Mouse (Mus musculus) layer of hippocampus, postnatal 14 days (tissue): Measurements from ENCODE around the gene Prrc2b. TPM values are rescaled to one million over a fixed set of nuclear protein-coding genes. Genes with fewer than 3 reads are reported as not detected.

Experiments used
- DNase-seq, 2 experiments: peaks; one replicate each; pipeline ENCODE4 v3.0.0; 2021 to 2022; ENCODE audit warnings: low spot score in 2 of 2, mixed read lengths in 1 of 2
- long read RNA-seq, 2 experiments: library from polyadenylated mRNA; stranded (forward); transcript quantifications; one replicate each; pipeline ENCODE4 v2.0.0; 2021
- total RNA-seq, 2 experiments: library from RNA; stranded (reverse); gene quantifications; 2 replicates each; pipeline ENCODE4 v1.2.3; 2021

Prrc2b gene
- 100 to 1,000 TPM; 253 to 268 TPM for total RNA-seq
- long read RNA-seq, experiment 1, partial matches to known transcripts, result 2 of 20 reads
- long read RNA-seq, experiment 1, other reads (novel, unspliced or antisense), result 18 of 20 reads
- long read RNA-seq, experiment 2, partial matches to known transcripts, result 1 of 22 reads
- long read RNA-seq, experiment 2, other reads (novel, unspliced or antisense), result 21 of 22 reads

DNA sequence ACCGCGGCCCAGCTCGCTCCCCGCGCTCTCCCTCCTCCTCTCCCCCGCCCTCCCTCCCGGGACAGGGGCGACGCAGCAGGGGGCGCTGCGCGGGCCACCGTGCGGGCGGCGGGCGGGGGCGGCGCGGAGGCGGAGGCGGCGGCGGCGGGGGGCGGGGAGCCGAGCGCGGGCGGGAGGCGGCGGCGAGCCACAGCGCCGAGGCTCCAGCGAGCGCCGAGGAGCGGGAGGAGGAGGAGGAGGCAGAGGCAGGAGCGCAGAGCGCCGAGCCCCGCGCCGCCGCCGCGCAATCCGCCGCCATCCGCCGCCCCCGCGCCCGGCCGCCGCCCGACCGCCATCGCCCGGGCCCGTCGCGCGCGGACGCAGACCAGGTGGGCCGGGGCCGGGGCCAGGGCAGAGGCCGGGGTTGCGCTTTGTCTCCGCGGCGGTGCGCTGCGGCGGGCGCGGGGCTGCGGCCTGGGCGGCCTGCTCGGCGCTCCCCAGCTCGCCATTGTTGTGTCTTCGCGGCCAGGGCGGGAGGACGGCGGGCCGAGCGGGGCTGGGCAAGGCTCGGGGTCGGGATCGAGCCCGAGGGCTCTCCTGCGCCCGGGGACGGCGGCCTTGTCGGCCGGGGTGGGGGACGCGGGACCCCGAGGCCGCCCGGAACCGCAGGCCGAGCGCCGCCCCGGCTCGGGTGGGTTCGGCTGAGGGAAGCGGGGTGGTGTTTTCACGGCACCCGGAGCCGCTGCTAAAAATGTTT, at the start of gene Prrc2b:
Gene Prrc2b, plus strand, starts transcription at position 159 of the 736 bp plus-strand sequence.
- peak; percentile 49 to 56 for DNase-seq

DNA sequence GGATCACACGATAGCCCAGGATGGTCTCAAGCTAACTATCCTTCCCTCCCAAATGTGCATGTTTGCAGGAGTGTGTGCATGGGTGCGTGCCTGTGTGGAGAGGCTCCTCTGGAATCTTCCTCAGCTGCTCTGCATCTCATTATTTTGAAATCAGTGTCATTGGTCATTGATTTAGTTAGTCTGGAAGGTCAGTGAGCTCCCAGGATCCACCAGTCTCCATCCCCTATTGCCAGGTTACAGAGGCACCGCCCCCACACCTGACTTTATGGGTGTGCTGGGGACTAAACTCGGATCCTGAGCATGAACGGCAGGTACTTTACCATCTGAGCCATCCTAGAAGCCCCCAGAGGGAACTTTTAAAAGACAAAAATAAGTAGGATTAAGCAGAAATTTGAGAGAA, 47.9 kb upstream of the Prrc2b start:
- no peak for DNase-seq

DNA sequence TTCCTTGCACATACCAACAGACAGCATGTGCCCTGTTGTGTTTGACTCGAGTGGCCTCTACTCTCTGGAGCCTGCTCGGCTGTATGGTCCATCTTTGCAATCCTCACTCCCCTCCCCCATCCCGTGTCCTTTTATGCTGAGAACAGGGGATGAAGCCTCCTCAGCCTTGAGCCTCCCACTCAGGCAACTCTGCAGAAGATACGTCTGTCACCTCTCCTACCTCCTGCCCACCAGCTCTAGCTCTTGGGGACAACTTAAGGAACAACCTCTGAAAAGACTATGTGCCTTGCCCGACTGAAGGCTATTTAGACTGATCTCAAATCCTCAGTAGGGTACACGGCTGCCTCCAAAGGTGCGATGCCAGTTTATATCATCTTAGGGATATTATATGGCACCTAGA, 47.3 kb upstream of the Prrc2b start:
- DNase-seq, result no peak

DNA sequence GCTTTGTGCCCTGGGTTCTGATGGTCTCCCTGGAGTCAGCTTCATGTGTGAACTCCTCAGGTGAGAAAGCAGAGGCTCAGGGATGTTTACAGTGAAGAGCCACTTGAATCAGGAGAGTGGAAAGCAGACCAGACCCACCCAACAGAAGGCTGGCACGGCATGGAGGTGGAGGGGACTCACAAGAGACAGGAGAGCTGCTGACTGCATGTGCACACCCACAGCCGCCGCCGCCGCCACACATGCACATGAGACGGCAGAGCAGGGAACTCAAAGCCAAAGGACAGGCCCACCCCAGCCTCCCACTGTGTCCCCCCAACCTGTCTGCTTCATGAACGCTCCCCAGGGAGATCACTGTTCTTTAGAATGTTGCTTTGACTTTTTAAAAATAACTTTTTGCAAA, 46.8 kb upstream of the Prrc2b start:
- no peak for DNase-seq

DNA sequence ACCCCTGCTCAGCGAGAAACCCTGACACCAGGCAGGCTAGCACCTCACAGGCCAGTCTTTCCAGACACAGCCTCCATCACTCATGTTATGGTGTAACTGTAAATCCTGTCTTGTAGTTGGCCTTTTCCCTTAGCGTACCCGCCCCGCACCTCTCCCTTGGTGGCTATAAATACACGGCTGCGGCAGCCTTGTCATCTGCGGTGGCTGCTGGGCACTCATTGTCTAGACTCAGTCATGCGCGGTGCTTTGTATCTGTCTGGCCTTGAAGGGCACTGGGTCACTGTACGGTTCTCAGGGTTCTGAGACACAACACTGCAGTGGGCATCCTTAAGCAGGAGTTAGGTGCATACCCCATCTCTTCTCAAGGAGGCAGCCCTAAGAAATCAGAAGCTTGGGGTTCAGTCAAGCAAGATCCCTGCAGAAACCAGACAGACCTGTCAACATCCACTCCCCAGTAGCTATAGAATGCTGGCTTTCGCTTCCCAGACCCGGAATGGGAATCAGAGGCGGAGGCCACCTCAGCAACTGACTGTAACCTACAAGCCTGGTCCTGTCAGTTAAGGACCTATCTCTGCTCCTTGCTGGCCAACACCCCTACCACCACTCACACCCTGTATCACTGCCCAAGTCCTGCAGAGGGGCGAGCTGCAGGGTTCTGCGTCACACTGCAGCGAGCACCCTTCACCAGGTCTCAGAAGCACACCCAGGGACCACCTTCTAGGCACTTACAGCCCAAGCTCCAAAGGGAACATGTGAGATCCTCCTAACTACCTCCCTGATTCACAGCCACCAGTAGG, 45.6 kb upstream of the Prrc2b start:
- no peak for DNase-seq

DNA sequence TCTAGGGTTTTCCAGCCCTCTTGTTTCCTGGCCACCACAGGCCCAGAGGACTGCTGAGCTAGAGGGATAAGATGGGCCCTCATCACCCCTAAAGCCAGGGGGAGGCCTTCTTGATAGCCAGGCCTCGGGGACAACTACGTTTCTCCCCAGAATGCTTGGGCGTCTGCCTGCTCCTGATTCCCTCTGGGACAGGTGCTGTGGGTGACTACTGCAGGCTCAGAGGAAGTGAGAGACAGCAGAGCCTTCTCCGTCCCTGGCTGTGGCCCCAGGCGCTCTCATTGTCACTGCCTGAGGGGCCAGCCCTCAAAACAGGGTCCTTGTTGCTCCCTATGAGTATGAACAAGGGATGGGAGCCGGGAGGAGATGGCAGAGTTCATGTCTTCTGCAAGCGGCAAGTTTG, 45.0 kb upstream of the Prrc2b start:
- no peak for DNase-seq

DNA sequence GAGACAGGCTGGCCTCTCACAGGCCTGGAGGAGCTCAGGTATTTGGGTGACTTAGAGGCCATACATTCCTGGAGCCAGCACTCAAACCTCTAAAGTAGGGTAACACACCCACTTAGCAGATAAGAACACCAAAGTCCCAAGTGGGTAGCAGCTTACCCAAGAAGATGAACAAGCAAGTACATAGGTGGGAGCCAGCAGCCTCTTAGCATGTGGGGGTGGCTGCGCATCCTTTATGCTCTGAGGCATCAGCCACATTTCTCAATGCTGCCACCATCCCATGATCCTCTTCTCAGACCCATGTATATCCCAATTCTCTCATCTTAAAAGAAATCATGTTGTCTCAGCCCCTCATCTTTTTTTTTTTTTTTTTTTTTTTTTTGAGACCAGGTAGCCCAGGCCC, 39.6 kb upstream of the Prrc2b start:
- no peak for DNase-seq

DNA sequence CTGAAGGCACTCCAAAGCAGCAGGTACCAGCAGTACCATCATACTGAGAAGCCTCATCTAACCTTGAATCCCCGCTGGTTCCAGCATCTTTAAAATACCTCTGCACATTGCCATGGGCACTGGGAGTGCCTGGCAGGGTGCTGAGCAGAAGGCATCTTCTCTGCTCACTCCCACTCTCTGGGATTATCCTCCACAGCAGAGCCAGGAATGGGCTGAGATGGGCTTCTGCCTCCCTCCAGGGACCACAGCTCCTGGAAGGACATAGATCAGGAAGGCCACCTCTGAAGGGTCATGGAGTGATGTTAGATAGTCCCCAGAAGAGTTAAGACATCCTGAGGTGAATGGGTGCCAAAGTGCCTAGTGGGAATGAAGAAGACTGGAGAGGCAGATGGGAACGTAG, 38.3 kb upstream of the Prrc2b start:
- DNase-seq, result no peak

DNA sequence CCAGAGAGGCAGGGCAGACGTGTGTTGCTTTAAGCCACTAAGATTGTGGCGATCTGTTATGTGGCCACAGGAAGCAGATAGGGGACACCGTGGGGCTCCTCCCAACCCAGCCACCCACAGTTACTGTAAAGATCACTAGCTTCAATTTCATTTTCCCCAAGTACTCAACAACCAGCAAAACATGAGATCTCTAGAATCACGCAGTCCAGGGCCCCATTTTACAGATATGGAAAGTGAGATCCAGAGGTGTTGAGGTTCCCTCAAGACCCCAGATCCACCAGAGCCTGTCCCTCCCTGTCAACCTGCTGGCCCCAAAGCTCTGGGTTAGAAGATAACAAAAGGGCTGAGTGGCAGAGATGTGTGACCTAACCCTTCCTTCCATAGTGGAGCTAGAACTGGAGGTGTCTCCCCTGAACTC, 35.0 kb upstream of the Prrc2b start:
- DNase-seq, result no peak

DNA sequence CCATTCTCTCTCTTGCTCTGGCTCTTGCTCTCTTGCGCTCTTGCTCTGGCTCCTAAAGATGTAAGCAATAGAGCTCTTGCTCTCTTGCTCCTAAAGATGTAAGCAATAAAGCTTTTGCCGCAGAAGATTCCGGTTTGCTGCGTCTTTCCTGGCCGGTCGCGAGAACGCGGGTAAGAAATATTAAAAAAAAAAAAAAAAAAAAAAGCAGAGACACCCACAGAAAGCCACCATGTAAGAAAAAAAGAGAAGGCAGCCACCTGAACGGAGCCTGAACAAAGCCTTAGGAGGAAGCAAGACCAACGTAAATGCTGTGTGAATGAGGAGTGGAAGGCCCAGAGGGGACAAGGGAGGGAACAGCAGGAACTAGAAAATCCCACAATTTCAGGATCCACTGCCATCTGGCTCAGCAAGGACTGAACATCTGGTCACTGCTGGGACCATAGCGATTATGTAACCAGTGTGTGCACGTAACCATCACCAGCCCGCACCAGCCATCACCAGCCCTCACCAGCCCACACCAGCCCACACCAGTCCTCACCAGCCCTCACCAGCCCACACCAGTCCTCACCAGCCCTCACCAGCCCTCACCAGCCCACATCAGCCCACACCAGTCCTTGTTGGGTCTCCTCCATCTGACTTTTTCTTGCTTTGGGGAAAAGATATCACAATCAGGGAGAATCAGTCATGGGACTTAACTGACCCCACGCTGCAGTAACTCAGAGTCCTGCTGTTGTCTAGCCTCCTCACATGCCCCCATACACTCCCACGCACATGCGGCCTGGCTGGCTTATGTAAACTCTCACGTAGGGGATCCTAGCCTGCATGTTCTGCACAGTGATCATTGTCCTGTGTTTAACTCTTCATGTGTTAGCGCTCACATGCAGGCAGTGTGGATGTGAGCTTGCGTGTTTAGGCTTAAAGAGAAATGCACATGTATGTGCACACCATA, 30.8 kb upstream of the Prrc2b start:
- DNase-seq, result no peak

DNA sequence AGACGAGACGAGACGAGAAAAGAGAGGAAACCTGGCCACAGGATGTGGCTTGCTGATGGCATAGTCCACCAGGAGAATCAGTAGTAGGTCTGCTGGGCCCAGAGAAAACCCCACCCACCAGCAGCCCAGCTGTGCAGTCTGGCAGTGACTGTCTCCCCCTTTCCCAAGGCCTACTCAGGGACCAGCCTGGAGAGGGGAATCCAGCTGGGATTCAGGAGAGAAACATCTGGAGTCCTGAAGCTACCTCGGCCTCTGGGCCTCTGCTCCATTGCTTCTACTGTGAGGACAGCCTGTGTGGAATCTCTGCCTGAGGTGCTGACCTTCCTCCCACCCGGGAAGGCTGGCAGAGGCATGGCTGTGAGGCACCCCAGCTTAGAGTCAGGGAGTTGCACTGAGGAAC, 29.7 kb upstream of the Prrc2b start:
- no peak for DNase-seq

DNA sequence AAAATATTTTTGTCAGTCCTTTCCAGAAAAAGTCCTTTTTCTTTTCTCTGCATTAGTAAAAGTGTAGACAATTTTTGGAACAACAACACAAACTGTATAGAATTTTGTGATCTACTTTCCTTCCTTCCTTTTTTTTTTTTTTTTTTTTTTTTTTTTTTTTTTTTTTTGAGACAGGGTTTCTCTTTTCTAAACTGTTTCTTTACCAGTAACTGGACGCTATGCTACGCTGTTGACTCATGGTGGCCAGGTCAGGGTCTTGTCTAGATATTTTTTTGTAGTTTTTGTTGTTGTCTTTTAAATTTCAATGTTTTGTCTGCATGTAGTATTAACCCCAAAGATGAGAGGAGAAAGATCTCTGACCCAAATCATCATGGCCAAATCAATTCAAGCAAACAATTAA, 29.1 kb upstream of the Prrc2b start:
- no peak for DNase-seq

DNA sequence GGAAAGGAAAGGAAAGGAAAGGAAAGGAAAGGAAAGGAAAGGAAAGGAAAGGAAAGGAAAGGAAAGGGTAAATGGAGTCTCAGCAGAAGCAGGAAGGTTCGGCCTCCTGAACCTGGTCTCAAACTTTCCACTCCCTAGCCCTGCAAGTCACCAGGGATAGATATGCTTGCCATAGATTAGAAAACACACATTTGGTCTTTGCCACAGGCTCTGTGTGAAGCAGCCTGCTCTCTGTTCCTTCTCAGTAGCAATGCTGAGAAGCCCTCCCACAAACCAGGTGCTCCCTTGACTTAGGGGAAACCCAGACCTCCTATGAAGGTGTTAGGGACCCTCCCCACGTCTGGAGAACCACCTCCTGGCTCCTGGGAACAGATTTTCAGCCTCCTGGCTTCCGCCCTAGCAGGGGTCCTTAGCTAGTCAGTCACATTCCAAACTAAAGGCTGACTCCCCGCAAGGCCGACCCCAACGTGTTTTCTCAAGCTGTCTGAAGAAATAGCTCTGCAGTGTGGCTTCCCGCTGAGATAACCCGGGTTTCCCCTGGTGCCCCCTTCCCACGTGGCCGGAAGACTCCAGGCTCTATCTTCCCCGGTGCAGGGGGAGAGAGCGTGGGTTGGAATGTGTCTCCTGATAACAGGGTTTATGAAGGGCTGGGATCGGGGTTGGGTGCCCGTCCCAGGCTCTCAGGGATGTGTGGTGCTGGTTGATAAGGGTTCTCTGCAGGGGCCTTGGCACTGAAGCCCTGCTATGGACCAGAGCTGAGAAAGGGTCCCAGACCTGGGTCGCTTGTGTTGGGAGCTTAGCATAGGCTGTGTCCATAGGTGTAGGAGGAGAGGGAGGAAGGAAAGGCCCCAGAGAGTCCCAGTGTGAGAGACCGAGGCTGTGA, 23.0 kb upstream of the Prrc2b start:
- no peak for DNase-seq

DNA sequence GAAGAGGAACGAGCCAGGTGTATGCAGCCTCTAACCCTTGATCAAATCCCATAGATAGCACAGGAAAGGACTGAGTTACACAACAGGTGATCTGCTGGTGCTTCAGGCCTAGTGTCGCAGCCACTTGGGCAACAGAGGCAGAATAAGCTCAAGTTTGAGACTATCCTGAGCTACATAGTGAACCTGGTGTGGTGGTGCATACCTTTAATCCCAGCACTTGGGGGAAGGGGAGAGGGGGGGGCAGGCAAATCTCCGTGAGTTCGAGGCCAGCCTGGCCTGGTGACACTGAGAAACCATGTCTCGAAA, 22.4 kb upstream of the Prrc2b start:
- DNase-seq, result no peak

DNA sequence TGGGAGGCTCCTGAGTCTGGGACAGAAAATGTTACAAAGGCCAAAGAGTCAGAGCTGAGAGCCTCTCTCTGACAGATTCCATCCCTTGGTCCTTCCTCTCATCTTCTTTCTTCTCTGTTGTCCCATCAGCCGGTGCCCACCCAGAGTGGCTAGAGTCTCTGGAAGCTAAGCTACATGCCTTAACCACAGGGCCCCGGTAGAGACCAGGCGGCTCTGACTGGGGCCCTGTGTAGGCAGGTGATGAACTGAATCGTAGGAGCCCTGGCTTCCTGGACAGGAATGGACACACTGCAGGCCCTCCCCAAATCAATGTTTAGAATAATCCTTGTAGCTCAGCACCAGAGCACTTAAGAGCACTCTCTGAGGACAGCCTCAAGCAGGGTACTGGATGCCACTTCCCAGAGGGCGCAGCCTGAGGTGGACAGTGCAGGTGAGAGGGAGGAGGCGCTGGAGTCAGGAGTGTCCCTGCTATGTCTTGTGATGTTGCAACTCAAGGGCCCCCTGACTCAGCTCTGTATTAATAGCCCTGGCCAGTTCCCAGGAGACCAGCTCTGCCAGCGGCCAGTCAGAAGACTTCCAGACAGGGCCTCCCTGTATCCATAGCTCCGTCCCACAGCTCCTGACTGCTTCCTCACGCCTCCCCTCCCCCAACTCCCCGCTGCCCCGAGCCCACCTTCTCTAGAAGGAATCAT, 21.4 kb upstream of the Prrc2b start:
- DNase-seq, result no peak

DNA sequence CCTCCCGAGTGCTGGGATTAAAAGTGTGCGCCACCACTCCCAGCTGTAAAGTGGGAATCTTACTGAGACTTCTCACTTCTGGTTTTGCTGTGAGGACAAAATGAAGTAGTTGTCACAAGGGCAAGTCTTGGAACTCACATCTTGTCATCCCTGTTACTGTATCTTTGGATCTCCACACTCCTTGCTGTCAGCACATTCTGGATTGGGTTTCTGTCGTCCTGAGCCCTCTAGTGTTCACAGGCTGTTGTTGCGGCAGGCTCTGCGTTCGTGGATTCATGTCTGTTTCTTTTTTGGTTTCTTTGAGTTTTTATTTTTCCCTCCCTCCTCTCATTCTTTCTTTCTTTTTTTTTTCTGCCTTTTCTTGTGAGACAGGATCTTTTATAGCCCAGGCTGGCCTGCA, 20.4 kb upstream of the Prrc2b start:
- peak in 1 of 2 experiments; percentile 71 for DNase-seq

DNA sequence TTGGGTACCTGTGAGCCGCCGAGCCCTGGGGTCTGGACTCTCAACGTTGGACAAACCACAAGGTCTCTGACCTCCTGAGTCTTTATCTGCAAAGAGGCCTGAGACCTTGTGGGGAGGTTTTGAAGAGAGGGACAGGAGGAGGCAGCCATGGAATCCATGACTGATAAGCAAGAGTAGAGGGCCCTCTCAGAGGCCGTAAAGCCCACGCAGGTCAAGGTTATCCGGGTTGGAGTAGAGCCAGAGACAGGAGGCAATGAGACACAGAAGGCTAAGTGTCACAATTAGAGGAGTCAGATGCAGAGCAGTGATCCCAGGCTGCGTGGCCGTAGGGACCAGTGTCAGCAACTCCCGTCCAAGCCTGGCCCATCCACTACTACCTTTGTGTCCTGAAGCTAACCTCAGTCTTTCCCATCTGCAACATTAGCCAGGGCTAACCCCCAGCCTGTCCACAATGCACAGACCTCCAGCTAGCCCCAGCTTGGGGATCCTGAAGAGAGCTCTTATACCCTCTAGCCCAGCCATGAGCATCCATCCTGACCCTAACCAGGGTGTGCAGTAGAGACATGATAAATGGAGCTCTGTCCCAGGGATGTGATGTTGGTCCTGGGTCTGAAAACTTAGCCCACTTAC, 19.6 kb upstream of the Prrc2b start:
- DNase-seq, result no peak

DNA sequence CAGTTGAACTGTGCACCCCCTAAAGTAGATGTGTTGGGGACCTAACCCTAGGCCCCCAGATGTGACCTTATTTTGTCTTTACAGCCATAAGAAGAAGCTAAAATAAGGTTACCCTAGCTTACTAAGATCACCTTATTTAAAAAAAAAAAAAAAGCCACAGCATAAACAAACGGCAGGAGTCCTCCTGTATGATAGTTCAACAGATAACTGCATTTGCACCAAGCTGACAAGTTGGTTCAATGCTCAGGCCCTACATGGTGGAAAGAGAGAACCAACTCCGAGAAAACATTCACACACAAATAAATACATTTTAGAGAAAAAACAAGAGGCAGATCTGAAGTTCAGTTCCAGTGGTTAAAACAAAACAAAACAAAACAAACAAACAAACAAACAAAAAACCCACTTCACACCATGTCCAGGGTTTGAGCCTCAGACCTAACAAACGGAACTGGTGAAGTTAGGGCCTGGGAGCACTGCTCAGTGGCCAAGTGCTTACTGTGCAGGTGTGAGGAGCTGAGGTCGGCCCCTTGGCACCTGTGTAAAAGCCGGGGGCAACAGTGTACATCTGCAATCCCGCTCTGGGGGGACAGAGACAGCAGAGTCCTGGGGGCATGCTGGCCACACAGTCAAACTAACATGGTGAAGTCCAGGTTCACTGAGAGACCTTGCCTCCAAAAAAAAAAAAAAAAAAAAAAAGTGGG, 18.9 kb upstream of the Prrc2b start:
- DNase-seq, result no peak

DNA sequence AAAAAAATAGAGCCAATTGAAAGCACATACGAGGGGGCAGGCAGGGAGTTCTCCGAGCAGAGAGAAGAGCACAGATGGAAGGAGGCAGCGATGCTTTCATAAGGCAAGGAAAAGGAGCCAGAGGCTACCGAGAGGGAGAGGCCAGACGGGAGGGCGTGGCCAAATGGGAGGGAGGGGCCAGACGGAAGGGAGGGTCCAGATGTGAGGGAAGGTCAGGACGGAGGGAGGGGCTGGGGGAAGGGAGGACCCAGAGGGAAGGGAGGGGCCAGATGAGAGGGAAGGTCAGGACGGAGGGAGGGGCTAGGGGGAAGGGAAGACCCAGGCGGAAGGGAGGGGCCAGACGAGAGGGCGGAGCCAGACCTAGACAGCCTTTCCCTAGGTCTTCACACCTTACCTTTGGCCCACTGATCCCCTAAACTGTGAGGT, 18.3 kb upstream of the Prrc2b start:
- no peak for DNase-seq
